Mouse (Mus musculus) heart, embryonic 13.5 days (tissue): ENCODE measurements at regions not wholly inside any gene's neighbourhood (a gene's known extent, or its start where the extent isn't known, plus 50 kb on each side); places are given as distances from the start of the nearest gene placed in this dataset.

ENCODE experiments used
- ATAC-seq: fragments of 200-750 bp; cut with Nextera tagmentation; 2 replicates; pipeline ENCODE4 v1.8.0; 2017; ENCODE audit warnings: moderate TSS enrichment; ENCODE audit not compliant: insufficient number of reproducible peaks, low FRiP score, low TSS enrichment; ENCODE audit errors: extremely low read depth
- H3K27ac ChIP-seq: fragments of 300-500 bp; sonication (generic); replicated peaks from 2 replicates; pipeline ENCODE4 v1.5.1; 2015; ENCODE audit warnings: moderate library complexity, mild to moderate bottlenecking, inconsistent platforms
- H3K27me3 ChIP-seq: fragments of 300-500 bp; sonication (generic); replicated peaks from 2 replicates; pipeline ENCODE4 v1.6.1; 2015; ENCODE audit warnings: mild to moderate bottlenecking, inconsistent platforms
- H3K36me3 ChIP-seq: fragments of 300-500 bp; sonication (generic); 2 replicates; pipeline ENCODE4 v1.6.1; 2015; ENCODE audit warnings: mild to moderate bottlenecking, inconsistent platforms
- H3K4me1 ChIP-seq: fragments of 300-500 bp; sonication (generic); 2 replicates; pipeline ENCODE4 v1.6.1; 2015; ENCODE audit warnings: inconsistent platforms
- H3K4me2 ChIP-seq: fragments of 300-500 bp; sonication (generic); 2 replicates; pipeline ENCODE4 v1.6.1; 2015; ENCODE audit warnings: inconsistent platforms, mild to moderate bottlenecking, moderate library complexity
- H3K4me3 ChIP-seq: fragments of 300-500 bp; sonication (generic); 2 replicates; pipeline ENCODE4 v1.5.1; 2015; ENCODE audit warnings: moderate library complexity, mild to moderate bottlenecking, inconsistent platforms
- H3K9ac ChIP-seq: fragments of 300-500 bp; sonication (generic); 2 replicates; pipeline ENCODE4 v1.6.1; 2015; ENCODE audit warnings: inconsistent platforms, mild to moderate bottlenecking, moderate library complexity
- H3K9me3 ChIP-seq: fragments of 300-500 bp; sonication (generic); 2 replicates; pipeline ENCODE4 v1.6.1; 2016; ENCODE audit warnings: inconsistent platforms
- WGBS: fragments of 180-500 bp; shearing (Covaris S2); methylation state at CpG from one replicate; pipeline ENCODE4 v1.1.7; 2015; ENCODE audit warnings: mixed read lengths; 5-methylcytosine and 5-hydroxymethylcytosine counted together

DNA sequence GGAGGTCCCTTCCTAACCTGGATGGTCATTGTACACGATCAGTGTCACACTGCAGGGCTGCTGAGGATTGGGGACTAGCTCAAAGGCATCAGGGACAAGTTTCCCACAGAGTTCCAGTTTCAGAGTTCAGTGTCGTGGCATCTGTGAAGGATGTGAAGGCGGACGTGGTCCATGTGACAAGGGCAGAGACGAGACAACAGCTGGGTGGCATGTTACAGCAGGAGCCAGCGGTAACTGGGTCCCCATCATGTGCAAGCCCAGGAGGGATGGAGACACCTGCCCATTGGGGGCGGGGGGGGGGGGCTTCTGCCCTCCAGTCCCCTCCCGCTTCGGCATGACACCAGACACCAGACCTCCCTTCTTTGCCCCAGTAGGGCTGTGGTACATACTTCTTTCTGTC is 241.6 kb downstream of the Opa1 start:
- no peak overlapping the region for H3K4me2 ChIP-seq
- no peak for ATAC-seq
- no peaks in the 10 kb centered on the region for H3K9me3 ChIP-seq
- 68% methylated on average over 9 of the region's 9 CpGs for WGBS
- H3K9ac ChIP-seq, result no peak overlapping the region
- no peak overlapping the region for H3K4me3 ChIP-seq
- H3K36me3 ChIP-seq, result no peaks in the 10 kb centered on the region
- peaks cover 13% of the 10 kb centered on the region; the same call in 1 of the 2 replicates for H3K27me3 ChIP-seq
- H3K27ac ChIP-seq, result no peak overlapping the region
- H3K4me1 ChIP-seq, result peaks cover 41% of the 10 kb centered on the region

DNA sequence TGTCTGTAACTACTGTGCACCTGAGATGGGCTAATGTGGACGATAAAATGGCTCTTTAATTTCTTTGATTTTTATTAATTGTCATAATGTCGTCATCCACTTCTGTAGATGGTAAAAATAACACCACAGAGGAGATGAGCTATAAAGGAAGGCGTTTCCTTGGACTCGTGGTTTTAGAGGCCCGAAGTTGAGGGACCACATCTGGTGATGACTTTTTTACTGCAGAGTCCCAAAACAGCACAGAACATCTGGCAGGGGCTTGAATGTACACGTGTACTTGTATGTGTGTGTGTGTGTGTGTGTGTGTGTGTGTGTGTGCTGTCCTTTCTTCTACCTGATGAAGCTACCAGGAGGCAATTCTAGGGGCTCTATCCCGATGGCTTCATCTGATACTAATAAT is 242.1 kb upstream of the Hes1 start:
- no peak for ATAC-seq
- Histone ChIP-seq H3K9me3 (no peaks in the 10 kb centered on the region), H3K9ac (no peak overlapping the region)

DNA sequence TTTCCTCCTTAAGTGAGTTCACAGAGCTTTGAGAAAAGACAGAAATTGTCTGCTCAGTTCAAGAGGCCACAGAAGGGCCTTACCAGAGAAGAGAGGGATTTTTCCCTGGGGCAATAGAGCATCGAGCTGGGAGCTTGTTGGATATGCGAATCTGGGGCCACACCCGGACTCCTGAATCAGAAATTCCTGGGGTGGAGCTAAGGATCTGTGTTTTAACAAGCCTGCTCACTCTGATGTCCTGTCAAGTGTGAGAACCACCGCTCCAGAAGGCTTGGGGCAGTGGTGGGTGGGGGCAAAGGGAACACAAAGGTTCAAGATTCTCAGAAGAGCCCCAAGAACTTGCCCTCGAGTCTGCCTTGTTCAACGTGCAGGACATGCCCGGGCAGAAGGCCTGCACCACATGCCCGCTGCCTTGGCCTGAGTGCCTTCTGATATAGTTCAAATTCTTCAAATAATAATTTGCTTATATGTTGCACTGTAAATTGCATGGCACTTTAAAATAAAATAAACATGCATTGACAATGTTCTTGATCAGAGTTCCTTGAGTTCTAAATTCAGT is 241.3 kb upstream of the Hes1 start:
- Histone ChIP-seq H3K4me1 (peaks cover 31% of the 10 kb centered on the region), H3K9ac (no peak overlapping the region), H3K27me3 (no peaks in the 10 kb centered on the region; the same call in 1 of the 2 replicates), H3K36me3 (no peaks in the 10 kb centered on the region), H3K4me3 (no peak overlapping the region), H3K27ac (no peak overlapping the region), H3K4me2 (no peak overlapping the region), H3K9me3 (no peaks in the 10 kb centered on the region)
- 64% methylated on average over 8 of the region's 8 CpGs for WGBS
- no peak for ATAC-seq

More for the DNA sequence above, 242.1 kb upstream of the Hes1 start:
- no peak overlapping the region for H3K27ac ChIP-seq
- H3K36me3 ChIP-seq, result no peaks in the 10 kb centered on the region
- no peak overlapping the region for H3K4me2 ChIP-seq
- peaks cover 36% of the 10 kb centered on the region for H3K4me1 ChIP-seq
- no peak overlapping the region for H3K4me3 ChIP-seq
- H3K27me3 ChIP-seq, result peaks cover 4% of the 10 kb centered on the region; the same call in 1 of the 2 replicates
- WGBS, result 66% methylated on average over 7 of the region's 7 CpGs

DNA sequence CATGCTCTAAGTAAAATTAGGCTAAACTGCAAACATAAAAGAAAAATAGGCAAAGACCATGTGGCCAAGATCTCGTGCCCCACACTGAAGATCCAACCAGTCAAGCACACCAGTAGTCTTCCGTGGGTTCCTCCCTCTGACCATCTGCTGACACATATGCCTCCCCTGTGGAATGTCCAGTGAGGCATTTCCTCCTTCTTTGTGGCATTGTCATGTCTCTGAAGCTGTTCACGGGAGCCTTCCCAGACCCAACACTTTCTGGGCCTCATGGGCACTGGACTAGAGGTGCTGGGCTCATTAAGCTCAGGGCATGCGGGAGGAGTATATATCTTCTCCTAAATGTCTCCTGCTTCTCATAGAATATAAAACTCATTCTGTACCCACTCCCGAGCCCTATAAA is 237.3 kb upstream of the Hes1 start:
- Histone ChIP-seq H3K9ac (no peak overlapping the region), H3K27me3 (no peaks in the 10 kb centered on the region; the same call in 1 of the 2 replicates), H3K36me3 (no peaks in the 10 kb centered on the region), H3K4me1 (peaks cover 21% of the 10 kb centered on the region; the same call in 1 of the 2 replicates), H3K9me3 (no peaks in the 10 kb centered on the region), H3K4me3 (no peak overlapping the region), H3K27ac (no peak overlapping the region), H3K4me2 (no peak overlapping the region)
- 71% methylated on average over 5 of the region's 5 CpGs for WGBS
- no peak for ATAC-seq

DNA sequence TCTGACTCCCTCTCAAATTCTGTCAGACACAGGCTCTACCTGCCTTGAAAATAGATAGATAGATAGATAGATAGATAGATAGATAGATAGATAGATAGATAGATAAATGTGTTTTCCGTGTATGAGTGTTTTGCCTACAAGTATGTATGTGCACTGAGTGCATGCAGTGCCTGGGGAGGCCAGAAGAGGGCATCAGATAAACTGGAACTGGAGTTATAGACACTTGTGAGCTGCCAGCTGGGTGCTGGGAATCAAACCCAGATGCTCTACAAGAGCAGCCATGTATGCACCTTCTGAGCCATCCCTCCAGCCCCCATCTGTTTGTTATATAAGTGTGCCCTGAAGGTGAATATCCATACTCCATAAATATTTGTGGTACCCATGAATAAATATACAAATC is 236.4 kb upstream of the Hes1 start:
- no peak for ATAC-seq
- WGBS, result 74% methylated on average over 1 of the region's 1 CpGs

DNA sequence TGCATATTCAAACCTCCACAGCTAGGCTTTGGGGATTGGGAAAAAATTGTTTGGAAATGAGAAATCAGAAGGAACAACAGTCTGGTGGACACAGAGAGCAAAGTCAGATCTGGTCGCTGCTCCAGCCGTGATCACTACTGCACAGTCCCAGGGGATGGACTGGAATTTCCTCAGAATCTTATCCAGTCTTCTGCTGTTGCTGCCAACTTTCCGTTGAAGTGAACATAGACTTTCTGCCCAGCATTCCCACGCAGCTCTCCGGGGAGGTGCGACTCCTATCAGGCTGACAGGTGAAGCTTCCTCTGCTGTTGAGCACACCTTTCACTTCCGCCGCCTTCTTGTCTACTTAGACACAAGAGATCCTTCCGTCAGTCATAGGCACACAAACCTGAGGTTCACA is 234.7 kb upstream of the Hes1 start:
- Histone ChIP-seq H3K4me1 (peaks cover 15% of the 10 kb centered on the region; the same call in 1 of the 2 replicates), H3K36me3 (no peaks in the 10 kb centered on the region), H3K4me2 (no peak overlapping the region), H3K4me3 (no peak overlapping the region), H3K9ac (no peak overlapping the region), H3K27ac (peak overlapping the region; percentile 40), H3K27me3 (no peaks in the 10 kb centered on the region; the same call in 1 of the 2 replicates), H3K9me3 (no peaks in the 10 kb centered on the region)
- 46% methylated on average over 9 of the region's 9 CpGs for WGBS
- no peak for ATAC-seq

More for the DNA sequence above, 236.4 kb upstream of the Hes1 start:
- Histone ChIP-seq H3K4me1 (peaks cover 18% of the 10 kb centered on the region; the same call in 1 of the 2 replicates), H3K9me3 (no peaks in the 10 kb centered on the region), H3K27ac (no peak overlapping the region), H3K4me3 (no peak overlapping the region), H3K9ac (no peak overlapping the region), H3K4me2 (no peak overlapping the region), H3K36me3 (no peaks in the 10 kb centered on the region), H3K27me3 (no peaks in the 10 kb centered on the region; the same call in 1 of the 2 replicates)

DNA sequence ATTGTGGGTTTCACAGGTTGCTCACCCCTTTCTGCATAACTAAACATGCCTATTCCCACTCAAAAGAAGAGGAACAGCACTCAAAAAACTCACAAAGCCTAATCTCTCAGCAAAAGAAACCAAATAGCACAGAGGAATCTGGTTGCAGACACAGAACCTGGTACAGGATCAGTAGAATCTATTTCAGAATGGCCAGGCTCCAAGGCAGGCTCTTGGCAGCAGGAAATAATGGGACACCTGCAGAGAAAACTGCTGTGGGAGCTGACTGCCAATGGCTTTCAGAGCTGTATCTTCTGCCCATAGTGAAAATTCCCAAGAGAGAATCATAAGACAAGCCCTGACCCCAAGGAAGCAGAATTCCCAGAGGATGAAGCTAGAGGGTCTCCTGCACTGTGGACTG is 234.1 kb upstream of the Hes1 start:
- H3K36me3 ChIP-seq, result no peaks in the 10 kb centered on the region
- H3K9ac ChIP-seq, result no peak overlapping the region
- H3K9me3 ChIP-seq, result no peaks in the 10 kb centered on the region
- no peak overlapping the region for H3K4me3 ChIP-seq
- H3K4me2 ChIP-seq, result no peak overlapping the region
- peaks cover 15% of the 10 kb centered on the region; the same call in 1 of the 2 replicates for H3K4me1 ChIP-seq
- no peak for ATAC-seq
- peak overlapping the region; percentile 40; the same call in 1 of the 2 replicates for H3K27ac ChIP-seq
- no peaks in the 10 kb centered on the region; the same call in none of the 2 replicates for H3K27me3 ChIP-seq

DNA sequence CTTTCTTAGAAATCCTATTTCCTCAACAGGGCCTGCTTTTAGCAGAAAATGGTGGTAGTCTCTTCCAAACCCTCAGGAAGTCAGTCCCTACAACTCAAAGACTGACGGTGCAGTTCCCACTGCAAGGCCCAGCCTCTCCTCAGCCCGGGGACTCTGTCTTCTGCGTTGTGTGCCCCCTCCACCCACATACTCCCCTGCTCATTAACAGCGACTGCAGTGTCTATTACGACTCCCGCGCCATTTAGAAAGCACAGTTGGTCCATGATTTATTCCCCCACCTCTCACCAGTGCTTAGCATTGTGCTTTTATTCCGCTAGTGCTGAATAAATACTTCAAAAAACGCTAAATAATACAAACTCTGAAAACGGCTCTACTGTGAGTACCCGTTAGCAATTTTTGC is 230.9 kb upstream of the Hes1 start:
- no peaks in the 10 kb centered on the region for H3K36me3 ChIP-seq
- no peaks in the 10 kb centered on the region for H3K9me3 ChIP-seq
- no peak overlapping the region for H3K4me2 ChIP-seq
- no peak for ATAC-seq
- peaks cover 4% of the 10 kb centered on the region for H3K27me3 ChIP-seq
- WGBS, result 78% methylated on average over 11 of the region's 11 CpGs
- no peak overlapping the region for H3K4me3 ChIP-seq
- no peak overlapping the region for H3K27ac ChIP-seq
- no peak overlapping the region for H3K9ac ChIP-seq
- peaks cover 23% of the 10 kb centered on the region for H3K4me1 ChIP-seq

DNA sequence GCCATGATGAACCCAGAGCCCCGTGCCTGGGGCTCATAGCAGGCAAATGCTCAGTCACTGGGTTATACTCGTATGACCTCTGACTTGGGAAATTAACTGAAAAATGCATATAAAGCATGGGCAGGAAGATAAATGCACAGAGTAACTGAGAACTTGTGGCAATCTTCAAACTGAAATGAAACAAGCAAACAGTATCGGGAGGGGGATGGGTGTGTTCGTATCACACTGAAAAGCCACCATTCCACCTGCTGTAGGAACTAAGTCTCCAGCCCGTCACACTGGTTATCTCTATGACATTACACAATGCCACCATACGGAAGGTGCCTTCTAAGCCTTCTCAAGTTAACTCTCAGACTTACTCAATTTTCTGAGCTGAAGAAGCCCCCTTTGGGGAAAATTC is 230.3 kb upstream of the Hes1 start:
- WGBS, result 66% methylated on average over 6 of the region's 6 CpGs
- Histone ChIP-seq H3K9ac (no peak overlapping the region), H3K9me3 (no peaks in the 10 kb centered on the region), H3K36me3 (no peaks in the 10 kb centered on the region), H3K27me3 (peaks cover 4% of the 10 kb centered on the region), H3K4me1 (peaks cover 27% of the 10 kb centered on the region), H3K4me3 (no peak overlapping the region), H3K4me2 (no peak overlapping the region), H3K27ac (no peak overlapping the region)
- no peak for ATAC-seq

DNA sequence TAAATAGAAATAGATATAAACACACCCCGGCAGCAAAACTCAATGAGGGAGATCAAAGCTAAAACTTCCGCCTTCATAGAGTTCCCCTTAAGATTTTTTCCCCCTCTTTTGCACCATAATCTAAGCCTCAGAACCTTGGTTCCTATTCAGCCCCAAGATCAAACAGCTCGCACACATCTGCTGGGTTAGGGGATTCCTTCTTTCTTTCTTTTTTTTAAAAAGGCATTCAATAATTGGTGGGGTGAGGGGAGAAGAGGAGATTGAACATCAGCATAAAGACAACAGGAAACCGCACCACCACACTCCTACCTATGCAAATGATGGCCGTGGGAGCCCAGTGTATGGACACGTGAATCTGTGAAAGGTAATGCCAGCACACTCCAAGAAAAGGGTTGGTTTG is 229.5 kb upstream of the Hes1 start:
- no peak for ATAC-seq
- H3K9ac ChIP-seq, result no peak overlapping the region
- no peak overlapping the region for H3K4me3 ChIP-seq
- no peak overlapping the region for H3K27ac ChIP-seq
- 71% methylated on average over 6 of the region's 6 CpGs for WGBS
- H3K4me1 ChIP-seq, result peaks cover 30% of the 10 kb centered on the region
- H3K9me3 ChIP-seq, result no peaks in the 10 kb centered on the region
- H3K36me3 ChIP-seq, result no peaks in the 10 kb centered on the region
- H3K4me2 ChIP-seq, result no peak overlapping the region
- H3K27me3 ChIP-seq, result peaks cover 4% of the 10 kb centered on the region

DNA sequence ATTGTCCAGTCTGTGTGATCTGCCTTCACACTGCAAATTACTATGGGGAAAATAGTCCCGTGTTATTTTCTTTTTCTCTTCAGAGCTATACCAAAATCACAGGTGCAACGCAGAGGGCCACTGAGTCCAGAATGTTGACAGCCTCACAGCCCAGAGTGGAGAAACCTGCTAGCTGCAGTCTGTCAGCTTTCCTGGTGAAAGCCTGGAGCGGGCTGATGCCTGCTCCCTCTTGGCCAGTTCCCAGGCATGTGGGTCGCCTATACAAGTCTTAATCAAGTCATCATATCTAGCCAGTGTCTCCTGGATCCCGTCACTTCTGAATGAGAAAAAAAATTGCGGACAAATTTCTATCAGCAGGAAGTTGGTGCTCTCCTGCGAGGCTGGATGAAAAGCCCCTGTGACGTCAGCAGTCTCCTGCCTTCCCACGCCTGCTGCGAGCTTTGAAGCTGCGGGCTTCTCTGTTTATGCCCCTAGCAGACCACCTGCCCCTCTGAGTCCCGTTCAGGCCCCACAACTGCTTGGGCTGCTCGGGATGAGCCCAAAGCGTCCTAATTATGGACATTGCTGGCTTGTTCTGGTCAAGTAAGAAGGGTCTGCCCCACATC is 227.1 kb upstream of the Hes1 start:
- peak overlapping the region; percentile 28 for H3K4me3 ChIP-seq
- peaks cover 30% of the 10 kb centered on the region for H3K4me1 ChIP-seq
- ATAC-seq, result no peak; the same call in 1 of the 2 replicates
- no peaks in the 10 kb centered on the region for H3K36me3 ChIP-seq
- H3K9ac ChIP-seq, result no peak overlapping the region
- H3K27me3 ChIP-seq, result peaks cover 18% of the 10 kb centered on the region
- H3K4me2 ChIP-seq, result peak overlapping the region; percentile 60
- 15% methylated on average over 14 of the region's 14 CpGs for WGBS
- H3K9me3 ChIP-seq, result no peaks in the 10 kb centered on the region
- H3K27ac ChIP-seq, result no peak overlapping the region

DNA sequence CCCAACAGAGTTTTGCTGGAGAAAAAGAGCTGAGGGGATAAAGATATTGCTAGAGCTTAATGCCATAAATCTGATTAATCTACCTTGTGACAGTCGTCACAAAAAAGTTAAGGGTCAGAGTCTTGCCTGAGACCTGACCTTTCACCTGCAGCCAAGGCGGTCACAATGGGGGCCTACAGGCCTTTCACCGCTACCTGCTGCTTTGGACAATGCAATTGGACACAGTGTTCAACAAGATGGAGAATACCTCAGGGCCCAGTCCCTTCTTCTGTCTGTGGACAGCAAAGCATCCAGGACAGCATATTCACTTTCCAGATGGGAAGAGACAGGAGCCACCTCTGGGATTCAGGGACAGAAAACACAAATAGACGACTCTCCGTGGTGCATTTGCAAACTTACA is 226.3 kb upstream of the Hes1 start:
- Histone ChIP-seq H3K9me3 (no peaks in the 10 kb centered on the region), H3K9ac (no peak overlapping the region), H3K27ac (no peak overlapping the region), H3K36me3 (no peaks in the 10 kb centered on the region), H3K4me2 (no peak overlapping the region), H3K27me3 (peaks cover 22% of the 10 kb centered on the region), H3K4me3 (no peak overlapping the region), H3K4me1 (peaks cover 30% of the 10 kb centered on the region)
- WGBS, result 88% methylated on average over 5 of the region's 5 CpGs
- no peak for ATAC-seq
